Mouse (Mus musculus) frontal cortex, postnatal 14 days (tissue): ENCODE measurements around the gene Adamts15.
A peak's percentile ranks its signal among the peaks of the same experiment; 100 is the strongest.

Experiments used
- DNase-seq, 2 experiments: peaks; one replicate each; pipeline ENCODE4 v3.0.0; 2022; ENCODE audit warnings: low spot score in 2 of 2

The Adamts15 gene

GRCm38 (mm10) chr9:30922197-30922894, at the start of gene Adamts15:
Gene Adamts15, minus strand, starts transcription at chr9:30922452.
- DNase-seq, result peak in 1 of 2 experiments; percentile 37

GRCm38 (mm10) chr9:30971967-30972366, 49.7 kb upstream of the Adamts15 start:
- no peak for DNase-seq

- DNase-seq, result no peak
Measured at GRCm38 (mm10) chr9:30970001-30970400, 47.7 kb upstream of the Adamts15 start.

- no peak for DNase-seq
Measured at GRCm38 (mm10) chr9:30968130-30968529, 45.9 kb upstream of the Adamts15 start.

GRCm38 (mm10) chr9:30966881-30967280, 44.6 kb upstream of the Adamts15 start:
- DNase-seq, result no peak

- peak; percentile 15 to 20 for DNase-seq
Measured at GRCm38 (mm10) chr9:30964685-30965084, 42.4 kb upstream of the Adamts15 start.

- no peak for DNase-seq
Measured at GRCm38 (mm10) chr9:30963780-30964179, 41.5 kb upstream of the Adamts15 start.

- DNase-seq, result no peak
Measured at GRCm38 (mm10) chr9:30955246-30955645, 33.0 kb upstream of the Adamts15 start.

- DNase-seq, result no peak
Measured at GRCm38 (mm10) chr9:30953287-30953686, 31.0 kb upstream of the Adamts15 start.

- DNase-seq, result no peak
Measured at GRCm38 (mm10) chr9:30951461-30951860, 29.2 kb upstream of the Adamts15 start.

GRCm38 (mm10) chr9:30950592-30950991, 28.3 kb upstream of the Adamts15 start:
- no peak for DNase-seq

GRCm38 (mm10) chr9:30949971-30950370, 27.7 kb upstream of the Adamts15 start:
- no peak for DNase-seq

GRCm38 (mm10) chr9:30949422-30949821, 27.2 kb upstream of the Adamts15 start:
- DNase-seq, result no peak

GRCm38 (mm10) chr9:30945276-30945675, 23.0 kb upstream of the Adamts15 start:
- DNase-seq, result no peak

- no peak for DNase-seq
Measured at GRCm38 (mm10) chr9:30944234-30944633, 22.0 kb upstream of the Adamts15 start.

- DNase-seq, result no peak
Measured at GRCm38 (mm10) chr9:30943341-30943740, 21.1 kb upstream of the Adamts15 start.

GRCm38 (mm10) chr9:30942512-30943313, 20.5 kb upstream of the Adamts15 start, which contains the start of gene Adamts8:
Gene Adamts8, plus strand, starts transcription at chr9:30942562.
- peak in 1 of 2 experiments; percentile 43 for DNase-seq

- peak; percentile 80 to 95 for DNase-seq
Measured at GRCm38 (mm10) chr9:30940328-30940727, 18.1 kb upstream of the Adamts15 start.

GRCm38 (mm10) chr9:30936674-30937438, 14.6 kb upstream of the Adamts15 start:
- peak in 1 of 2 experiments; percentile 57 for DNase-seq

- no peak for DNase-seq
Measured at GRCm38 (mm10) chr9:30934827-30935226, 12.6 kb upstream of the Adamts15 start.

- DNase-seq, result no peak
Measured at GRCm38 (mm10) chr9:30932346-30932745, 10.1 kb upstream of the Adamts15 start.

- DNase-seq, result no peak
Measured at GRCm38 (mm10) chr9:30928759-30929158, 6.5 kb upstream of the Adamts15 start.
